Mouse (Mus musculus) layer of hippocampus, postnatal 10 days (tissue): ENCODE results near the gene Mest. TPM values are rescaled to one million over a fixed set of nuclear protein-coding genes. Genes with fewer than 3 reads are reported as not detected.

ENCODE experiments used
- DNase-seq, 2 experiments: peaks; one replicate each; pipeline ENCODE4 v3.0.0; 2021; ENCODE audit warnings: low spot score in 2 of 2
- total RNA-seq, 2 experiments: library from RNA; stranded (reverse); gene quantifications; 2 replicates each; pipeline ENCODE4 v1.2.3; 2021

Gene Mest
- total RNA-seq, 2 experiments from 2014 or later: 77.2 to 86.6 TPM

DNA sequence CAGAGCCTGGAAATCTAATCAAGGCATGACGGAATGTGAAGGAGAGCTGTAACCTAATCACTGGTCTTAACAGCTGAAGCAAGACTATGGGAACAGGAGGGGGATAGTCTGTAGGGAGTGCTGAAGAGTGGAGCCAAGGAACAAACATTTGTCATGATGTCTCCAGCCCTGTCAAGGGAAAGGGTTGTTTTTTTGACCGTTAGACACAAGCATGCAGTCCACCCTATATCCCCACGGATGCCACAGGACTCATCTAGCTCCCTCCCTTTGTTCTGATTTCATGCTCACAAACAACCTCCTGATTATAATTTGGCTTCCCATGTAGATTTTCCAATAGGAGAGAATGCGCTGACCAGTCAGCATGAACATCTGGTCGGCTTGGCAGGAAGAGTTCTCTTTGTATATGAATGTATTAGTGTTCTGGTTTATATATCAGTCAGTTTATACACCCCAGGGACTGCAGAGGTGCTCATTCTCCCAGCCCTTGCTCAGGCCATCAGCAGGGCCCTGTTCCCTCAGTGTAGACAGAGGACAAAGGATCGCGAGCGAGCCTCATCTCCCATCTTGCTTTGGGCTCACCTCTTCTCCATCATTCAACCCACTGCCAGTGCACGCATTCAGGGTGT, 19.3 kb upstream of the Mest start:
- no peak for DNase-seq

DNA sequence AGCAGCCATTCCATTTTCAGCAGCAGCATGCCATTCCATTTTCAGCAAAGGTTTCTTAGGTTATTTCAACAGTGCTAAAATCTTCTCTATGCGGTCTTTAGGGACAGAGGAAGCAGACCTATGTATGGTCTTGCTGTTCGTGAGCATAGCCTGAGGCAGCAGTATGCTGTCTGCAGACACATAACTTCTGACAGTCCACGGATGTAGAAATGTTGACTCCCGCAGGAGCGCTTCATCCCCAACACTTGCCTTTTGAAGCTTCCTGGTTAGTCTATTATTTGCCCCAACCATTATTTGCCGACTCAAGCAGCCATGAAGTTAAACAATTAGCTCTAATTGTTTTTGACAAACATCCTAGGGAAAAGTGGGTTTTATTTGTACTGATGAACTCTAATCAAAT, 14.2 kb upstream of the Mest start:
- no peak for DNase-seq

DNA sequence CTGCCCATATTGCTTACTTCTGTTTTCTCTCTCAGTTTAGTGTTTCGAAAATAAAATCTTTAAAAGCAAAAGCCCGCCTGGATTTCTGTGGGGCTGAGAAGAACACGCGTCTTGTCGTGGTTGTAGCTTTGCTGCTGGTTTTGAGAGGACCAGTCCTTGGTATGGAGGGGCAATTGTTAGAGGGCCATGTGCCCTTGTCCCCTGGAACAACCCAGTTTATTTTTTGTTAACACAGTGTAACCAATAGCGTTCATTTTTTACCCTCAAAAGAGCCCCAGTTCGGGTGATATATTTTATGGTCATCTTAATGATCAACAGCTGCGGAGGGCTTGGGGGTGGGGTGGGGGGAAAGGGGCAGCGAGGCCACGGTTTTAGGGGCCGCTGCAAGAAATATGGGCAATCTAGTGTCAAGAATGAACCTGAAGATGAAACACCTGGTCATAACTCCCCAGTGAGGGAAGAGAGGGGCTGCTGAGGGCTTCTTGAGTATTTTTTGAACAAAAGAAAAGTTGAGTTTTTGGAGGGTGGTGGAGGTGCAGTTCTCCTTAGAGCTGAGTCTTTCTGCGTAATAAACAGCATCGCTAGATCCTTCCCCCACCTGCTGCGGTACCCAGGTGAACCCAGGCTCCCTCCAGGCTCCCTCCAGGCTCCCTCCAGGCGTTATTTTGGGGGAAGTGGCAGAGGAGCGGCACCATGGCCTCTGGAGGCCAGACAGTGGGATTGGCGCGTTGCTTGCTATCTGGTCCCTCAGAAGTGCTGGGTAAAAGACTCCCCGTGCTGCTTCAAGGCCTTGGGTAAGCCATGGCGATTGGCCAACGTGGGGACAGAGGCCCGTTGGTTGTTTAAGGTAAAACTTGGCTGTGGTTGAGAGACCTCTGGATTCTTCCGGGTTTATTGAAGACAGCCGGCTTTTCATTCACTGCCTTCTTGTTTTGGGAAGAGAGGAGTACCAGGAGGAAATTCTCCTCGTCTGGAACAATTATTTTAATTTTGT, 12.7 kb upstream of the Mest start:
- DNase-seq: no peak

DNA sequence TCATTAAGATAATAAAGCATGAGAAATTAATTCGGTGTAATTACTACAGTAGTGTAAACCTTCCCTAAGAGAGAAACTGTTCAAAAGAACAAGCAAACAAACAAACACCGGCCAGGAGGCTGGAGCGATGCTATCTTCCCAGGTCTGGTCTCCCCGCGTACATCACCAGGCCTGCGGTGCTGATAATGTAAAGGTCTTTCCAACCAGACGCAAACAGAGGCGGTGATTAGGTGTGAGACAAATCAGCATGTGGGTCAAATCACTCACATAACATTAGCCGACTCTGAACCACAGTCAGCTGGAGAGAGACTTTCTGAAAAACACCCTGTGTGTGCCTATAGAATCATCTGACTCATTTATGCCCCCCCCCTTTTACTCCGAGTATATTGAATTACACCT, 12.0 kb upstream of the Mest start:
- no peak for DNase-seq

DNA sequence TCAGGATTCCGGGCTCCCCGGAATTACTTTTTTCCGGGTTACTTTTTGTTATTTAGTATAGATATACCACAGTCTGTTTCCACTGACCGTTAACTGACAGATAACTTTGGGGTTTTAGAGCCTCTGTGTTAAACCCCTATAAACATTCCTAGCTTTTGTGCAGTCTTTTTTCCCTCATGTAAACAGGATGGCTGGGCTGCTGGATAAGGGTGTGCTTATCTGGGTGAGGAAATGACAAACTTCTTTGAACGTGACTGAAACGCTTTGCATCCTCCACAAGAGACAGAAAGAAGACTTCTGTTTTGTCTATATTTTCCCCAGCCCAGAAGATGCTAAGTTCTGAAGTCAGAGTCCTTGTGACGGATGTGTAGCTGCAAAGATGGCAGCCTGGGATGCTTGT, 10.9 kb upstream of the Mest start:
- DNase-seq: no peak

DNA sequence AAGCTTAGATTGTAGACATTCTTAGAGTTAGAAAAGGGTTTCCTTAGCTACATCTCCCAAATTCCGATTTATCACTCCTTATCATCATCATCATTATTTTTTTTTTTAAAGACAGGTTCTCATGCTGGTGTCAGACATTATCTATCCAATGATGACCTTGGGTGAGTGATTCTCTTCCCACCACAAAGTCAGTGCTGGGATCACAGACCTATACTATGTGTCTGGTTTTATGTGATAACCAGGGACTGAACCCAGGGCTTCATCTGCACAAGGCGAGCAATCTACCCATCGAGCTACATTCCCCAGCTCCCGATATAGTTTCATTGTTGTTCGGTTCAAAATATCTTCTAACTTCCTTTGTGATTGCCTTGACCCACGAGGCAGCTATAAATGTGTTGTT, 9.9 kb upstream of the Mest start:
- DNase-seq: no peak

DNA sequence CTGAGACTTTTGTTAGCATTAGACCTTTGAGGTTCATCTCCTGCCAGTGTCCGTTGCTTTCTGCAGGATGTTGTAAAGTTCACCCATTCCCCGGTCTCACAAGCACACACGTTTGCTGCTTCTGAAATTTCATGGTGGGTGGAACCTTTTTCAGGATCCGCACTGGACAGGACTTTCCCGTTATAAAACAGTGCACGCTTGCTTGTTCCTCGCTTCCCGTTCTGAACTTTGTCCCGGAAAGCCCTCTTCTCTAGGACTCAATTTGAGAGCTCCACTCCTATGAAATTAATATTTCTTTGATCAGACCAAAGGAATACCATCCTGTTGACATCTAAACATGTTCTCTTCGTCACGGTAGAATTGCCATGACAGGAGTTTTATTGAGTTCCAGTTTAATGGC, 9.5 kb upstream of the Mest start:
- no peak for DNase-seq

DNA sequence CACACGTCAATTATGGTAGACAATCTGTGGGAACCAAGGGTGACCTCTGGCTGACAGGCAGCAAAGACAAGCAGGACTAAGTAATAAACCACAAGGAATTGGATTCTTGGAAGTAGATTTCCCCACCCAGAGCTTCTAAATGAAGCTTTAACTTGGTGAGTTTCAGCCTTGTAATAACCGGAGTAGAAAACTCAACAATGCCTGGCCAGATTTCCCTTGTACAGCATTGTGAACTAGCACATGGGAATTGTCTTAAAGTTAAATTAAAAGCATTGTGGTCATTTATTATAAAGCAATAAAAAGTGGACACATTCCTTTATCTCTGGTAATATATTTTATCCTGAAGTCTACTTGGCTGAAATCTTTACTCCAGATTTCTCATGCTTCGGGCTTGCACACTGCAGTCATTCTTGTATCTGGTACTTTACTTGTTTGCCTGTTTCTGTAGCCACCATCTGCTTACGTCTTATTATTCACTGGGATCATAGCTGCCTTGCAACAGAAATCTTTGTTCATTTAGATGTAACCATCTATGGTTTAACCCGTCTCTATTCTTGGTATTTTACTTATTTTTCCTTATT, 8.4 kb upstream of the Mest start:
- DNase-seq: no peak

DNA sequence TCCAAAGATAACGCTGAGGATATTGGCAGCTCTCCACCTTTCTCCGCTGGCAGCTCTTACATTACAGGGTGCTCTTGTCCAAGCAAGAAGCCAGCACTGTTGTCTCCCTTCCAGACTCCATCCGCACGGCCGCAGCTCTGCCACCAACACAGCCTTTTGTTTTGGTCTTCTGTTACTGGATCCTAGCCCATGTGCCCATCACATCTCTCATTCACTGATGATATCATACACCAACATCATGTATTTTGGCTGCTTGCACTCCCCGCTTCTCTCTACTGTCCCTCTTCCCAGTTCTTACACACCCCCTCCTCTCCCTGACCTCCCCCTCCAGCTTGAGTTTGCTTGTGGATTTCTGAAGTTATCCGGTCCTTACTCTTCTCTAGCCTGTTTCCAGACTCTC, 6.6 kb upstream of the Mest start:
- DNase-seq: no peak

DNA sequence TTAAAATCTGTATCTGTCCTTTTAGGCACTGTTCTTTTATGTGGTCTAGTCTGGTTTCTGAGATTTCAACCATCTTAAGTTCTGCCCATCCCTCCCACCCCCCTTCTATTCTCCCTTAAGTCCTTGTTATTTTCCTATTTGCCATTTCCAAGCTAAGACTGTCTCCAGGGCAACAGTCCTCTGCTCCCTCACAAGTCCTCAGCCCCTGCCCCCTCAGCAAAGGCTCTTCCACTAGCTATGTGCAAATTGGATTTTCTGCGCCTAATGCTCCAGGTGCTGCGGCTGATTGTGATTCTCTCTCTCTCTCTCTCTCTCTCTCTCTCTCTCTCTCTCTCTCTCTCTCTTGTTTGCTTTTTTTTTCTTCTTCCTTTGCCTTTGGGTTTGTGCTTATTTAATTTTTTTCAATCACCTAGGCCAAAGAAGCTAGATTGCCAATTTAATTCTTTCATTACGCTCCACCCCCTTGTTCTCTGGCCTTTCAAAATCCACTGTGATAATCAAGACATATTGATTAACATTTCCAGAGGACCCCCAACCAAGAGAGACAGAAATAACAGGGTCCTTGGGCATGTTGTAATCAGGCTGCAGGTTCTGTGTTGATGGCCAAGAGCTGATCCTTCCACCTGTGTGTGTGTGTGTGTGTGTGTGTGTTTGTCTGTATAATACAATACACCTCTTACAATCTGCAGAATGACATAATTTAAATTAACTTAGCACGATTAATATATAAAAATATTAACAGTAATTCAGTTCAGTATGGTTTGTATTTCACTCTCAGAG, 772 bp upstream of the Mest start:
- DNase-seq: no peak

DNA sequence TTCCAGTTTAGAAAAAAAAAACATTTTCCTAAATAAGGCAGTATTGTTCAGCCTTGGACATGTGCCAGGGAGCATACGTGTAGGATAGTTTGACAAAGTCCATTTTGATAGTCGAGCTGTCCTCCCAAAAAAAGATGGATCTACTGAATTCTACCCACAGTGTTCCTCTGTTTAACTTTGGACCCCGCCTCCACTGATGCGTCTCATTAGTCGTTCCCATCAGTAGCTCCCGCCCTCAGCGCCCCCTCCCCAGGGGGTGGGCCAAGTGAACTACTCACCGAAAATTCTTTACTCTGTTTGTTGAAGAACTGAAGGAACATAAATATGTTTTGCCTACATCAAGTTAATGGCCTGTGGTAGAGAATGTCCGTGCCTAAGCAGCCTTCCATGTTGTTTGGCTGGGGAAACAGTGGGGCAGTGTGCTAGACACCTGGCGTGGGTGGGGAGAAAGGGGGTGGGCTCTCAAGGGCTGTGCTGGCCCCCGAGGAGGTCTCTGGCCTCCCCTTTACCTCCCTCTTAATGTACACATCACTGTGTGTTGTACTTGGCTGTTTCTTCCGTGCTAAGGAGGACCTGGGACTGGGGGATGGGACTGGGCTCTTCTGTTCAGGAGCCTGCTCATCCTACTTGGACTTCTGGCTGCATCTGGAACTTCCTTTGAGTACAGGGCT, 7.1 kb downstream of the Mest start:
- no peak for DNase-seq

DNA sequence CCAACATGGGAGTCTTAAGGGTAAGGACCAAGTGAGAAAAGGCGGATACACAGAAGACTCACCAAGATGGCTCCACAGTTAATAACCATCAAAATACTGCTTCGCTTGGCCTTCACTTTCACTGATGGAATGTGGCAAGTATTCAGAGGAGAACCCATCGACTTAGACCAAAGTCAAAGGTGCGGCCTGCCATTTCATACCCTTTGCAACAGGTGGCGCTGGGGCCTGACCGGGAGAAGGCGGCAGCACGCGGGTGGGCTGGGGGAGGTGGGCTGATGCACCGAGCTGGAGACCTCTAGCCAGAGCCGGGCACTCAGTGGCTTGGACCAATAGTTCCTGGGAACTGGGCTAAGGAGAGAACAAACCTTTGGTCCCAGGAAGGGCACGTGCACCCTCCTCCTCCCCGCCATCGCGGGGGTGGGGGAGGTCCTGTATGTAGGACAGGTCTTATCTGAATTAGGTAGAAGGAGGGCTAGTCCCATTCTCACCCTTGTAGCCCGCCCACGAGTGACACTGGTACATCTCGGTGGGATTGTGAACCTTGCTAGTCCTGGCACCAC, 9.3 kb downstream of the Mest start:
- DNase-seq: no peak

DNA sequence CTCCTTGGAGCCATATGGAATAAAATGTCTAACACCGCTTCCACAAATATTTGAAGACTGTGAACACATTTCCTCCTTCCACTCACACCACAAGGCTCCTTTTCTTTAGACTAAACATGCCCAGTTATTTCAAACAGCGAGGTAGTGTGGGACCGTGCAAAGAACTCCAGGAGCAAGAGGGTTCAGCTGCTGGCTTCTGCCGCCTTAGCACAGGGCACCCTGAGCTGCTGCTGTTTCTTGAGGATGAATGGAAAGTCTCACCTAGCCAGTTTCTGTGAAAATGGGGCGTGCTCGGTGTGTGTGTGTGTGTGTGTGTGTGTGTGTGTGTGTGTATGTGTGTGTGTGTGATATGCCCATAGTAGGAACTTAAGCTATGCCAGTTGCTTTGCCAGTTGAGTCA, 11.1 kb downstream of the Mest start:
- no peak for DNase-seq

DNA sequence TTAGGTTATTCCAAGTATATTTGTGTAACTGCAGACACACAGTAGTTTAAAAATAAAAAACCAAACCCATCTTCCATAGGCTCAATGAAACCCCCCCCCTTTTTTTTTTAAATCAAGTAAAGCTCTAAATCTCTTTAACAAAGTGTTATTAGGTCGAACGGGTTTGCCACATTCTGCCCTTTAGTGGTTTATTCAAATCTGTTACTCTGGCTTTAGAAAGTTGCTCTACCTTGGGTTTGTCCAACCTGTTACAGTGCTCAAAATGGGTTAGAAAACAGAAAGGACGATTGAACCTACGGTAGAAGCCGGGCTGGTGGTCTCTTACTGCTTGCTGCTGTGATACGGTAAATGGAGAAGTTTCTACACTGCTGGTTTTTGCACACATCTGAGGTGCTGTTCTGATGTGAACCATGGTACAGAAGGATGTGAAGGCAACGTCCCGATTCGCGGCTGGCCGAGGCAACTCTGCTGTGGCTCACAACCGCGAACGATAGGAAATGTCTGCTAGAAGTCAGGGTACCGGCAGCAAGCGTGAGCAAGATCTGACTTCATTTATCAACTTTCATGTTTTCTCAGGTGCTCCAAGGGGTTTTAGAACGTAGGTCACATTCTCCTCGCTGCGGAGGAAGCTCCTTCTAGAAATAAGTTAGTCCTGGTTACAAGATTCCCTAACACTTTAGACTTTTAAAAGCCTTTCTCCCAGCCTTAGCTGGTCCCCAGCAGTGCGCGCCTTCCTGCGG, 11.8 kb downstream of the Mest start:
- DNase-seq: no peak

DNA sequence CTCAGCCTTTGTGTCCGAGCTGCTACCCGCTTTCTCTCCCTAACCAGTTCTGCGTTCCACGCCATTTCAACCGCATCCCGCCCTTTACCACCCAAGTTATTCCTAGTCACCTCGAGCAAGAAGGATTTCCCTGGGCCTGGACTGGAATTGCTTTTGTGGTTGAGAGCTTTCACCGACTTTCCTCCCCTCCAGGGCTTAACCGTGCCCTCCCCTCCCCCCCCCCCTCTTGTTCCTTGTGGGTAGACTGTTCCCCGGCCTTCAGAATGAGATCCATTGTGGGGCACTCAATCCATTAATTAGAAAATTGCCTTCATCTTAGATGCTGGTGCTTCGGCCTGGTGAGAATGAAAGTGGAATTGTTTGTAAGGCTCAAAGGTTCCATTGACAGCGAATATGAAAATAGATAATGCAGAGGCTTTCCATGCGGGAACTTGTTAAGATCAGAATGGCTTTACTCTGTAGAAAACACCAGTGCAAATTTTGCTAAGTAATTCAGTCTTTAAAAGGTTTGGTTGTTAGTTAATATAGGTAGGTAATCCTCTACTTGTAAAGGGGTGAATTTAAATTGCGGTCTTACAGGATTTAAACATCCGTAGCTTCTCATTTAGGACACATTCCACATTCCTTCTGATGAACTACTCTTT, 12.5 kb downstream of the Mest start:
- no peak for DNase-seq

DNA sequence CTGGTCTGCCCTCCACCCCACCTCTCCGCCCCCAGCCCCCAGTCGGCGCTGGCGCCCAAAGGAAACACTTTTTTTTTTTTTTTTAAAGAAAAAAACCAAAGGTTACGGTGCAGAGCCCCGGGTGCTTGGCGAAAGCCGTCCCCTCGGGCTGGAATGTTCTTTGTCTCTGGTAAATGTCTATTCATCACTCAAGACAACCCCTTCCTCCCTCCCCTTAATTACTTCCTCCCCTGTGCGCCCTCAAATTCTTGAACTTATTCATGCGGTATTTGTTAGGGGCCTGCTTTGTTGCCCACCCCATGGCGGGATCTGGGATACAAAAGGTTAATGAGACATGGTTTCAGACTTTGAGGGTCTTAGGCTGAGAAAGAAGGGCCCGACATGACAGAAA, 13.0 kb downstream of the Mest start:
- DNase-seq: no peak

DNA sequence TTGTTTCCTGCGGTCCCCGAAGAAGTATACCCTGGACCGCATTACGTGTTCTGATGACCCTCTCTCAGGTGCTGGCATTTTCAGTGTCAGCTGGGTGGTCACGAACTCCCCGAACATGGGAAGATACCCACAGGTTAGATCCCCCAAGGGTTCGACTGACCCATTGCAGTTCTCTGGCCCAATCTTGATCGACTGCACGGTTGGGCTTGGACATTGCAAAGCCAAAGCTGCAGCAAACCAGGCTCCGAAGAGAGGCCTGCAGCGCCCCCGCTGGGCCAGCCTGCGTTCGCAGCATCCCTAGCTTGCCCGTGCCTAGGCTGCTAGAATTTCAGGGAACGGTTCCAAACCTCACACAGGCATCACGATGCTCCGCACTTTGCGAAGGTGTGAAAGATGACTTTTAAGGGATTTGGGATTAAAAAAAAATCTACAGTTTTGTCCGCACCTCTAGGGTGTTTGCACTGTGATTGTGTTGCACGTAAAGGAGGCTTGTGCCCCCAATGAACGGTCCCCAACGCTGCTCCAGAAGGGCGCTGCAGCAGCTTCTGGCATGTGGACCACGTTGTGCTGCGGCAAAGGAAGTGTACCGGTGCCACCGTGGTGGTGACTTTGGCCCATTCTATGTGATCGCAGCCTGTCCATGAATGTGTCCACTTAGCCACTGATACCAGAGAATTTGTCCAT, 13.7 kb downstream of the Mest start:
- peak; percentile 72 to 79 for DNase-seq

DNA sequence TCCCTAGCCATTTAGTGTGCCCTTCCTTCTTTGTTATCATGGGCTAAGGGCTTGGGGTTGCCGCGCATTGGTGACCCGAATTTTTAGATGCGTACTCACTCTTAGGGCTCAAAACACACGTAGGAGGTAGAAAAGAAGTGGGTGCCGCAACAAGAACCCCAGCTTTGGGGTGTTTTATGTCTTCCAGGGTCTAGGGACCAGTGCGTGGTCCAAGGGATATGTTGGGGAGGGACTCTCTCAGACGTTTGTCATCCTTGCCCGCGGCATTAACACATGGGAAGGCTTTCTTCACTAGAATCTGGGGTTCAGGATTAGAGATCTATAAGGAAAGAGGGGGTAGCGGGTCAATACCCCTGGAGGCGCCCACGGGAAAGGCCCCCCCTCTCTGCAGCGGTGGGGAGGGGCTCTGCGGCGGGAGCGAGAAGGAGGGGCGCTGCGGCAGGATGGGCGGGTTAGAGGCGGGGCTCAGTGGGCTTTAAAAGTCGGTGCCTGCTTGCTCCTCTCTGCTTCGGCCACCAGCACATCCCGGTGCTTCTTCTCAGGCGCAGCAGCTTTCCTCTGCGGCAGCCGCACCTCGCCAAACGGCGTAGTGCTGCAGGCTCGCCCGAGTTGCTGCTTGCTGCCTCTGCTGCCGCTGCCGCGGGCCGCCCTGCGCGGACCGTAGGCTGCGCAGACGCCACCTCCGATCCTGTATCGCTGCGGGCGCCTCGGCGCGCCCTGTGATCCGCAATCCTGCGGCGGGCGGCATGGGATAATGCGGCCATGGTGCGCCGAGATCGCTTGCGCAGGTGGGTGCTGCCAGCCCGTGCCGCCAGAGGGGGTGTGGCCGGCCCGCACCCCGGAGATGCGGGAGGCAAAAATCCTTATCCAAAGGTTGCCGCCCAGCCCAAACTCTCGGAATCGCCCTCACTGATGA, 14.5 kb downstream of the Mest start:
- DNase-seq: peak; percentile 70 to 79
